Mouse (Mus musculus) CD4-positive helper T cell, adult 2 months (primary cell): ENCODE data around the gene Pla2g2c.
A peak's percentile ranks its signal among the peaks of the same experiment; 100 is the strongest.

Experiments used
- DNase-seq: peaks from one replicate; pipeline ENCODE4 v3.0.0-alpha.2; 2012; ENCODE audit warnings: low read depth, missing footprints, low spot score

Gene Pla2g2c

DNA sequence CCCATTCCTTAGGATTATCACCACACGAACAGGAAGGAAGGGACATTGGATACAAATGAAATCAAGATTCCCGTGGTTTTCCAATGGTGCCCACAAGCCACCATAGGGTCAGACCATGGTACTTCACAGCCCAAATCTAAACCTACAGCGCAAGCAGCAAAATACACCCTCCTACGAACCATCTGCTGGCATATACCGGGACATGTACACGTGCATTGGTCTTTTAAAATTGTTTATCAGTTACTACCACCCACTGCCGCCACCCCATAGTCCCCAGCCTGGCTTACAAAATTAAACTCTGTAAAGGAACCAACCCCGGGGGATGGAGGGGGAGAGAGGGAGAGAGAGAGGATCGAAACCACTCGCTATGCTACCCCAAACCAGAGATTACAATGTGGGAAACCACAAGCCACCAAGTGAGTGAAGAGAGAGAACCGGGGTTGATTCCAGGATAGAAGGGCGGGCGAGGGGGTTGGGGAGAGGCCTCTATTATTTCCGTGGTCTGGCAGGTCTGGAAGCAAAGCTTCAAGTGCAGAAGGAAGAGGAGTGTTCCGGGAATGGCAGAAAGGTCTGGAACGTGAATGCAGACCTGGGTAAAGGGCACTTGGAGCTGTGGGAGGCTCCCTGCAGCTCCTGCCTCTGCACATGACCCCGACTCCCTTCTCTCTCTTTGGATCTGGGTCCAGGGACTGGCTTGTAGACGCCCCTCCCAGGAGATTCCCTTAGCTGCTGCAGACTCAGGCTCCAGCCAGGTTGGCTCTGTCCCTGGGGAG, at the start of gene Pla2g2c:
Pla2g2c (plus strand) TSS at position 439 of the 773 bp plus-strand sequence.
- peak; percentile 34 for DNase-seq

DNA sequence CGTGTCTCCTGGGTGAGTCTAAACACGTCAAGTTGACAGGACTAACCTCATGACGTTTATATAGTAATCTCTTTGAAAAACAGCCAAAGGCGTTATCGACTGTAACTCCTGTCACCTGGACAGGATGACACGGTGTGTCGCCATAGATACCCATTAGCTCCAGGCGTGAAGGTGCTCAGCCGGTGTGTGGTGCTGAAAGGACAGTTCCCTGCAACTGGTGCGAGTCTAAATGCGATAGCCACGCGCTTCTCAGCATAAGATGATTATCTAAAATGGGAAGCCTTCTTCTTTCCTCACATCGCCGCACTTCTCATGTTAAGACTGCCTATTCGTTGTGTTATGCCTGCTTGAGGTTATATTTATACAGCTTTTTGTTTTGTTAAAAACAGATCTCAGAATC, 48.1 kb upstream of the Pla2g2c start:
- no peak for DNase-seq

DNA sequence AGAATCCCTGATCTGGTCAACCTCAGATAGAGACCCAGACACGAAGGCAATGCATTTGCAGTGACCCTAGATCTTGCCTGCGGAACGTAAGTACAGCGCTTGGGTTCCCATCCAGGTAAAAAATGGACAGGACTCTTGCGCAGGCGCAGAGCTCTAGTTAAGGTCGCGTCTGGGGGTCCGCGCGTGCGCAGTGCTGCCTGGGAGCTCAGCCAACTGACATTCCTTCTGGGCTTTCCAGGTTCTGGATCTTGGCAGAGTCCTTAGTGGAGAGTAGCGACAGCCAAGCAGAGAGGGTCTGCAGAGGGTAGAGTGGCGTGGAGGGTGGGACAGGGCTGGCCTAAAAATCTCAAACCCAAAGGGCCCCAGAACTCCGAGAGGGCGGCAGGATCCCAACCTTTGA, 47.0 kb upstream of the Pla2g2c start:
- no peak for DNase-seq

DNA sequence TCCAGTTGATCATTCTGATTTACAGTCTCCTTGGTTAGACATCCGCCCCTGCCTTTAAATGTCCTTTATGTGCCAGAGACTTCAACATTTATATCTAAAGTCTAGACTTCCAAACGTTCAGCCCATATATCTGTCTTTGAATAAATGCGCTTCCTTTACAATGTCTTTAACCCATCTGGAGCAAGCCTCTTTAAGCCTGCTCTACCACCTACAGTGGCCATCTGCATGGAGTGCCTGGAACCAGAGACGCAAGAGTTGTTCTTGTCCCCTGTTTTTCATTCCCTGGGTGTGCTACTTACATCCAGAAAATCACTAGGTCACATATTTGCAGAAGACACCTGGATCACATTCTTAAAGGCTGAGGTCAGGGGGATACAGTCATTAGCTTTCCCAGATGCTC, 44.5 kb upstream of the Pla2g2c start:
- no peak for DNase-seq

DNA sequence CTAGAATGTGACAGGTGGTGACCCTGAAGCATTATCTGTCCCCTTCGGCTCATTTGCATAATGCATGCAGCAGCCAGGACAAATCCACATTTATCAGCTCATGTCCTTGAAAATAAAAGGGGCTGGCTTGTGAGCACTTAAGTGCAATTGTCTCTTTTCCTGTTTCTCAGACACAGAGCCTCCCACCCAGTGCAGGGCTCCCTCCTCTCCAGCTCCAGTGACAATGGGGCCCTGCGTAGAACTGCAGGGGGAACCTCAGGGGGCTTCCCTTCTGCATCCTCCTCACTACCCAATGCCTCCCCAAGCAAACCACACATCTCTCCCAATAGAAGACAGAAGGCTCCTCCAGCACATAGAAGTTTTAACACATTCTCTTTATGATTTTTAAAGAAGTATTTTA, 41.8 kb upstream of the Pla2g2c start:
- DNase-seq, result no peak

DNA sequence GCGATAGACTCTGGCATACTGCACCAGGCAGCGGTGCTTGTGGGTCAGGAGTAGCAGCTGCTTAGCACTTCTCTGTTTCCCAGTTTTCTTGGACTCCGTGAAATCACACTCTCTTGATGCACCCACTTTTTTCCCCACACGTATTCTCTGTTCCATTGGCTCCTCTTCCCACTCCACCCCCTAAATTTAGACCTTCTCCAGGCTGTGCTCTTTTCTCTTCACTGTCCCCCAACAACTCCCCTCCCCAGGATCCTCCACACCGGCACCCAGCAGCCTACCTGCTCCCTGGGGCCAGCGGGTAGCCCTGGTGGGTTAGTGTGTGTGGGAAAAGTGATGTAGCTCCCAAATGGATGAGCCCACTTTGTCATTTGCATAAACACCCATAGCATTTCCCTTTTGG, 38.8 kb upstream of the Pla2g2c start:
- DNase-seq, result no peak

DNA sequence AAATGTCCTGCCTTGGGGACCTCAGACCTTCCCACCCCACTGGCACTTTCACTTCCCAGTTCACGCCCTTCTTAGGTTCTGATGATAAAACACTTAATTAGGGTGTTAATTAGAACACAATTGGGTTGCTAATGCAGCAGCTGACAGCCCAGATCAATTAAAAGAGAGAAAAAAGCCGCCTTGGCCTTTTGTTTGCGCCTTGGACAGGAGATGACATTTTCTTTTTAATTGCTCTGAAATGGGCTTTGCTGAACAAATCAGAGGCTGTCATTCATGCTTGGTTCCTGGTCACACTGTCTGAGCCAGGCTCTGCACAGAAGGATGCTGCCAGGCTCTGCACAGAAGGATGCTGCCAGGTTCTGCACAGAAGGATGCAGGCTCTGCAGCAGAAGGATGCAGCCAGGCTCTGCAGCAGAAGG, 35.5 kb upstream of the Pla2g2c start:
- no peak for DNase-seq

DNA sequence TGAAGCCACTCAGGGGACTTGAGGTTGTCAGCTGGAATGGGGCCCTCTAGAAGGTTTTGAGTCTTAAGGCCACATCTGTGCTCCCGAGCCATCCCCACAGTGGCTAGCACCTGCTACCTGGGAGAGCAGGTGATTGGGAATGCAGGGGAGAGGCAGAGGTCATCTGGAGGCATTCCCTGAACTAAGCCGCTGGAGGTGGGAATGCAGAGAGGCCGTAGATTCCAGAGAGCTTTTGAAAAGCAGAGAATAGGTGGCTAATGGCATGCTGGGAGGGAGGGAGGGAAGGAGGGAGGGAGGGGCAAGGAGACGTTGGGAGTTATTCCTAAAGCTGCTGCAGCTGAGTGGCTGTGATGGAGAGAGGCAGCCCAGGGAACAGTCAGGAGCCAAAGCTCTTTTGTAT, 34.0 kb upstream of the Pla2g2c start:
- DNase-seq, result no peak

DNA sequence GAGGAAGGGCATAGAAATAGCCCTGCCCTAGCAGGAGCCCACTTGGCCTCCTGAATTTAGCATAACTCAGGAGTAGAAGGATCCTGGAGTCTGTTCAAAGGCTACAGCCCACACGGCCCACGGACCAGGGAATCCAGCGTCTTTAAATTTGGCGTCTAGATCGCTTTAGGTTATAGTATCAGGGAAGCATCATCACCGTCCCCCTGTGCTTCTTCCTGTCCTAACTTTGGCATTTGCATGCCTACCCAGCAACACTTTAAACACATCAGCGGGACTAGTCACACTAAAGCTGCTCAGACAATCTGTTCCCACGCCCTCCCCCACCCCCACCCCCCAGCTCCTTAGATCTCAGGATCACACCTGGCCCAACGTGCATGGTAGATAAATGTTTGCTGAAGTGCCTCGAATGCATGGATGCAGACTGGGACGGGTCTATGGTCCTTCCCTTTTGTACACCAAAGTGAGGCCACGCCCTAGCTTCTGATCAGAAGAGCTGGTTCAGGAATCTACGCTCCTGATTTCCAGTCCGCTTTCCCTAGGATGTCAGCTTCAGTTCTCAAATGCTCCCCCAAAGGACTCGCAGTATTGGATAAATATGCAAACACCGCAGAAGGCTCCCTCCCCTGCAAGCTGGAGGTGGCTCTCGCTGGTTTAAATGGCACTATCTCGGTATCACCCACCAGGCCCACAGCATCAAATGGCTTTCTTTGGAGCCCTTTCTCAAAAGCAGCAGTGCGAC, 33.0 kb upstream of the Pla2g2c start:
- no peak for DNase-seq

DNA sequence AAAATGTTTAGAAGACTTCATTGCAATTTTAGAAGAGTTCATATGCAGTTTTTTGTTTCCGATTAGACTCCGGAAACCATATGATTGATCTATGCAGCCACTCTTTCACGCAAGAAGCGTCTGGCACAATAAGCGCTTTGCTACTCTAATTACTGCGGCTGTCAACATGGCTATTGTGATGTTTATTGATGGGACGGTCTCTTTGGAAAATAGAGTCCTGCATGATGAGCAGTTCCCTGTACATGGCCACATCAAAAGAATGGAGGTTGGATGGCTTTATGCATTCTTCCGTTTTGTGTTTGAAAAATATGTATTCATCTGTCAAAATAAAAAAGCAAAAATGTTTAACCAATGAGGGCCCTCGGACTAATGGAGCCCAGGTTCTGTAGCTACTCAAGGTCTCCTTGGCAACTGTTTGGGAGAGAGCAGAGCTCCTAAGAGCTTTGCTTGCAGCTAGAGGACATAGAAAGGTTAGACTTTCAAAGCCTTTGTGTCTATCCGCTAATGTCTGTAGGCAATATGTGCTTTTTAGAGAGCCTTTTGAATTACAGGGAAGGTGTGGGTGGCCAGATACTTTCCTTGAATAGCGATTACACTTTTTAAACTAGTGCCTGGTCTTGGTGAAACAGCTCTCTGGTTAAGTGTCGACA, 31.4 kb upstream of the Pla2g2c start:
- no peak for DNase-seq

DNA sequence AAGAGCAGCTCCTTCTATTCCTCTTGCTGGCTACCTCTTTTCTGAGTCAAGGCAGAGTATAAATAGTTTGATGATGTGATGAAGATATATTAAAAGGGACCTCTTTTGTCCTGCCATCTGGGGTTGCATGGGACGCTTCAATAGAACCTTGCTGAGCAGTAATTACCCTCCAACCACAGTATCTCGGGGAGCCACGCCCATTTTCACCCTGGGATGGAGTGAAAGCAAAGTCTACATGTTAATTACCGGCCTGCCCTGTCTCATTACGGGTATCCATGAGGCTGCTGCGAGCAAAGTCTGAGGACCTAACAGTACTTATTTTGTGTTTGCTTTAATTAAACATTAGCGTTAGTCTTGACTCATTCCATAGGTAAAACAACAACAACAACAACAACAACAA, 27.9 kb upstream of the Pla2g2c start:
- DNase-seq, result no peak

DNA sequence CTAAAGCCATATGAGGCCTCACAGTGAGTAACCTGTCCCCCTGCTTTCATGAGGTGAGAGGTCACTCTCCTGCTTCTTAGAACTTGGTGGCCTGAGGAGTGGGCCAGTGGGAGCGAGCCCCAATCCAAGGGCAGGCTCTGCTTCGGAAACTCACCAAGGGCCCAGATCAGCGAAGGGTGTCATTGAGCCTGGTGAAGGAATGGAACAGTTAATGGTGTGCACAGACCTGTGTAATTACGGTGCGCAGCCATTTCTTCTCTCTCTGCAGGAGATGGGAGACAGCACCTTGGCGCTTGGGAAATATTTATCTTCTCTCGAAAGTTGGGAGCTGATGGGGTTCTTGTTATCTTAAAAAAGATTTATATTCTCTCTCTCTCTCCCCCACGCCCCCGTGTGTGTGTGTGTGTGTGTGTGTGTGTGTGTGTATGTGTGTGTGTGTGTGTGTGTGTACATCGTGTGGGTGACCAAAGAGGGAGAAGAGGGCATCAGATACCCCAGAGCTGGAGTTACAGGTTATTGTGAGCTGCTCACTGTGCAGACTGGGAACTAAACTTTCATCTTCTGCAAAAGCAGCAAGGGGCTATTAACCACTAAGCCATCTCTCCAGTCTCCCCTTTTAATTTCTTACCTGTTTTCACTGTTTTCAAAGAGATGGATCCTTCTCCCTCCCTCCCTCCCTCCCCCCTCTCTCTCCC, 27.3 kb upstream of the Pla2g2c start:
- no peak for DNase-seq

DNA sequence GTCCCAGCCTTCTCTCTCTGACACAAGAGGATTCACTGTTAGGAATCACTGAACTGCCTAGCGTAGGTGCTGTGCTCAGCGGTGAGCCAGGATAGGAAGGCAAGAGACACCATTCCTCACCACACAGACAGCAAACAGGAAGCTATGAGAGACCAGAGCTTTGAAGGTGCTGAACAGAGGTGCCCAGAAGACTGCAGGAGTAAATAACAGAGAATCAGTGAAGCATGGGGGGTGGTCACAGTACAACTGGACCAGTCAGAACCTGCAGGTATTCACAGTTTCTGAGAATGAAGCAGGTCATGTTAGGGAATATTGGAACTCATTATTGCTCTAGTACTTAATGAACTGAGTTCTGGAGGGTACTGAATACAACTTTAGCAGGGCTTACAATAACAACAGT, 26.3 kb upstream of the Pla2g2c start:
- DNase-seq, result no peak

DNA sequence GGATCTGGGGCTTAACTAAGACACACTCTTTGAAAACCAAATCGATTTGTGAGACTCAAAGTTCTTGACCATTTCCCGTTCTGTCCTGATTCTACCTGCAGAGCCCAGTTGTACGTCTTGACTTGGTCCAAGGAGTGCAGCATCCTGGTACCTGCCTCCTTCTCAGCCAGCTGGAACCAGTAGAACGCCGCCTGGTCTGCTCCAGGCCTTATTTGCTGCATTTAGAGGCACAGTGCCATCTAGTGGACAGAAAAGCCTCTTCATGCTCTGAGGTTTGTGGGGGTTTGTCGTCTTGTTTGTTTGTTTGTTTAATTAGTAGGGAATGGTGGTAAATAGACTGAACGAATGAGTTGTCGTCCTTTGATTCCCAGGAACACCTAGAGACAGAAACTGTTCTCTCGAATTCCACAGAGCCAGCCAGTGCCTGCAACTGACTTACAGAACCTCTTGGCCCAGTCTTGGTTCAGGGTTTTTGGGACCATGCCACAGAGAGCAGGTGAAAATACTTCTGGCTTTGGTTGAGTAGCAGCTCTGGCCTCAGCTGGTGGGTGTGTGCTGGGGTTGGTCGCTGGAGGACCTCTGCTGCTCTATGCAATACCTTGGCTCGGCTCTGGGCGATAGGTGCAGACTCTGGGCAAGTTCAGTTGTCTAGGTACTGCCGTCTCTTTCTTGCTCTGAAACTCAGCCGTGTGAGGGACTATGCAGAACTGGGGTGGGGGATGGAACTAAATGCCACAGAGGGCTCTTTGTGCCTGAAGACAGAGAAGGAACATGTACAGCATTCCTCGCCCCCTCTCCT, 24.2 kb upstream of the Pla2g2c start:
- DNase-seq, result peak; percentile 51

DNA sequence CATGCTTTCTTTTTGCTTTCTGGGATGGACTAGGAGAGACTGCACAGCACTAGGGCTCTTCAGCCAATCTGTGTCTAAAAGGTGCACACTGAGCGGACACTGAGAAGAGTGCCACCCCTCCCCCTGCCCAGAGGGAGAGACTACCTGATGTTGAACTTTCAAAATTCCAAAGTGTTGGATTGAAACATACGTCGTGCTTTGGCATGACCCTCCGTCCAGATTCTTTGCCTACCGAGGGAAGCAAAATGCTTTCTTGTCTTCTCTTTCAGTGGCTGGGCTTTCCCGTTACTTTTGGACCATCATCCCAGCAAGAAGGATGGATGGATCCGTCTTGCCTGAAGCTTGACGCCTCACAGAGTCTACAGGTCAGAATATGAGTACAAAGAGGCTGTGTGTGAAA, 23.5 kb upstream of the Pla2g2c start:
- DNase-seq, result no peak

DNA sequence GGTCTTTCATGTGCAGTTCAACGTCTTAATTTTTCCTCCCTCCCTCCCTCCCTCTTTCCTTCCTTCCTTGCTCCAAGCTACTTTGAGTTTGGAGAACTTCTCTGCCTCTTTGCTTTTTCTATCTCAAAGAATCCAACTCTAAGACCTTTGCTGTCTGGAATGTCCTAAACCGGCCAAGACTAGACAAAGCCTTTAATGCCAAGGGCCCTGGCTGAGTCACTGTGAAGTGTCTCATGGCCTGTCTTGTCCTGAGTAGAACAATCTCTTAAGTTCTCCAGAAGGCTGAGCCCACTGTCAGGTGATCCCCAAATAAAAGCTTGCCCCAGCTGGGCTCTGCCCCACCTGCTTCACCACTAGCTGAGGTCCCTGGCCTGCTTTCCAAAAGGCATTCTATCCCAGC, 22.6 kb upstream of the Pla2g2c start:
- DNase-seq, result no peak

DNA sequence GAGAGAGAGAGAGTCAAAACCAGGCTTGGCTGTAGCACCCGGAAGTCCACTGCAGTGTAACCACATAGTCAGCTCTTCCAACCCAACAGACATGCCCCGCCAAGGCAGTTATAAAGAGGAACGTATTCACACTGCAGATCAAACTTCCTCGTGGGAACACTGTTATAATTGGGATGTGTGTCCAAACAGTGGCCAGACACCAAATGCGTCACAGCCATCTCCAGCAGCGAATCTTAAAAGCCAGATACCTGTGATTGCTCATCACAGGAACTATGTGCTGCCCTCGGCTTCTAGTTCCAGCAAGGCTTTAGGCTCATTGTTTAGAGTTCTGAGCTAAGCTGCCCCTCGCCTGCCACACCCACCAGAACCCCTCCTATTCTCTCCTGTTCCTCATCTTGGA, 22.1 kb upstream of the Pla2g2c start:
- no peak for DNase-seq

DNA sequence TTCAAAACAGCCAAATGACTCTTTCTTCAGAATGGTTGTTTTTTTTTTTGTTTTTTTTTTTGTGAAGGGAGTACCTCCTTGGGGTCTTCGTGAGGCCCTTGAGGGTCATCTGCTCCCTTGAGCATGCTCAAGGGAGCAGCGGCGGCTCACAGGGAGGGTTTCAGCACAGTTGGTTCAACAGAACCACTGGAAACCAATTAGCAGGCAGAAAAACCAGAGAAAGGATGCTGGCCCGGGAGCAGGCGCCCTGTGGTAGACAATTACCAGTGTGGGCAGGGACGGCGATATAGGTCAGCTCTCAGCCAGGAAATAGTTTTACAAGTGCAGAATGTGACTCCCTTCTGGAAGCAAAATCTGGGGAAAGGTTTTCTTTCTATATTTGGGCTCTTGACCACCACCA, 21.0 kb upstream of the Pla2g2c start:
- no peak for DNase-seq

DNA sequence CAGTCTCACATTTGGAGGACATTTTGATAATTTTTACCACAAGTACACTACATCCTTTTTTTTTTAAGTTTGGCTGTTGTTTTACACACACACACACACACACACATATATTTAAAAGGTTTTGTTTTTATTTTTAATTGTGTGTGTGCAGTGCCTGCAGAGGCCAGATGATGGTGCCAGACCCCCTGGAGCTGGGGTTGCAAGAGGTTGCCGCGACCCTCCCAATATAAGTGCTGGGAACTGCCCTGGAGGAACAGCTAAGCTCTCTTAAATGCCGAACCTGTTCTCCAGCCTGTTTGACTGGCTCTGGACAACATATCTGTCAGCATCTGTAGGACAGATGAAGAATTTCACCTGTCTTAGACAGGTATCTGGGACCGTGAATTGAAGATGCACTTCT, 20.4 kb upstream of the Pla2g2c start:
- no peak for DNase-seq

DNA sequence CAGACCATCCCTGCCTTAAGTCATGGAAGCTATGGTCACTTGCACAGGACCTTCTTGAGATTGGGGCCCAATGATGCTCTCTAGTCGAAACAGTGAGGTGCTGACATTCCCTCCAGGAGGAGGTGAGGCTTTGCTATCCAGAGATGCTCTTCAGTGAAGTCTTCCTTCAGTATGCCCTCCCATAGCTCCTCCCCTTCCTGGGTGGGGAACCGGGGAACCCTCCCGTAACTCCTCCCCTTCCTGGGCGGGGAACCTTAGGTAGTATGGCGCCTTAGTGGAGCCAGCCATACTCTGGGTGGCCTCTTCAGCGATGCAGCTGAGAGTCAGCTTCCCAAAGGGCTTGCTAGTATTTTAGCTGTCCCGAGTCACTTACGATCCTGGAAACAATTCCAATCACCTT, 18.0 kb upstream of the Pla2g2c start:
- no peak for DNase-seq

DNA sequence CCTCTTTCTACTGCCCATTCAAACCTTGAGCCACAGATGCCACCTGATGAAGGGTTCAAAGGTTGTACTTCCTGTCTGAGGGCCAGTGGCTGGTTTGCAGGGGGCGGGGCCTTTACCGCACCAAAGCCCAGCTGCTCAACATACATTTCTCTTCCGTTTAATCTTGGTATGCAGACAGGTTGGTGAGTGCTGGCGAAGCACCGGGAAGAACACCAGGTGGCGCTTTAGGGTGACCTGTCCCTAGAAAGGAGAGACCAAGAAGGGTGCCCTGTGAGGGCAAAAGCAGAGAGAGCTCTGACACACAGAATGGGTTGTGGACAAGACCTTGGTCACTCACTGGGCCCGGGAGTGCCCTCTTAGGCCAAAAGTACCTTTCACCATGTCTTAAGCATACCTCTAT, 16.0 kb upstream of the Pla2g2c start:
- peak; percentile 14 for DNase-seq
